Mouse (Mus musculus): ENCODE measurements around the gene Vamp4. TPM values are rescaled to one million over a fixed set of nuclear protein-coding genes. Genes with fewer than 3 reads are reported as not detected.

The Vamp4 gene
- polyA plus RNA-seq, 1 experiment from 2014 or later: 70.6 TPM

DNA sequence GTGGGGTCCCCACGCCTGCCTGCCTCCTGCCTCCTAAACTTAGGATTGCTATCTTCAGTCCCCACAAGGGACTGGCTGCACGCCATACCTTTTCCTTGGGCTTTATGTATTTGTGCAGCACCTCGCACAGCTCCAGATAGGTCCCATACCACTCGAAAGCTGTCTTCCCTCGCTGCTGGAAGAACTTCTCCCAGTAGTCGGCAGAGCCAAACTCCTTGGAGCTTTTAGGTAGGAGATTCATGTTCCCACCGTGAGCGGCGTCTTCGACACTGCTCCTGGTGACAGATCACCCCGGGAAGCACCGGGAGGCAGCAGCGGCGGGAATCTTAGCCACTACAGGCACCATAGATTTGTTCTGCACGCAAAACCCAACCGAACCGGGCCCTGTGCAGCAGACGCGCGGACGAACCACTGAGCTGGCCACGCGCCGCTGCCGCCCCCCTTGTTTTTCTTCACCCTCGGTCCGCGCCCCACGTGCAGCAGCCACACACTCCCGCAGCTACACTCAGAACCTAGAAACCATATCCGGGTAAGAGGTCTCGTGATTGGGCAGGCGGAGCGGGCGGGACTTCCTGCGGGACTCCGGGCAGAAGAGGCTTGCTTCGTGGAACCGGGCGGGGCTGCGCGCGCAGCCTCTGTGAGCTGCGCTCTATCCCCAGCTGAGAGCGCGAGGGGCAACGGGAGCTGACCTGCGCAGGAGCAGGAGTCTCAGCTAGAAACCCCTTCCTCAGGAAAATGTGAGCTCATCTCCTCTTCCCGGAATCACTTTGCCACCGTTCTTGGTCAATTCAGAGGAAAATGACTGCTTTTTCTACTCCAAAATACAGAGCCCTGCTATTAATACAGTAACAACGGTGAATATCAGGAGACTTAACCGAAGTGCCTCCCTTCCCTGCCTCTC, 22.0 kb upstream of the Vamp4 start, which contains the start of gene Mettl13:
Gene Mettl13 (minus strand): TSS at position 536 of the 901 bp plus-strand sequence.
- Histone ChIP-seq H3K4me2 (replicated peaks) (peak within 1 kb of the TSS; percentile 92), H3K4me1 (replicated peaks; ENCODE audit: control insufficient read depth, insufficient read depth, low read length) (peaks cover 17% of the 10 kb centered on the region; the same call in 1 of the 2 replicates), H3K27ac (peak within 1 kb of the TSS; percentile 85), H3K36me3 (replicated peaks; ENCODE audit: control insufficient read depth, insufficient read depth) (peaks cover 31% of the 10 kb centered on the region), H3K9me3 (ENCODE audit: control insufficient read depth, low read length) (no peaks in the 10 kb centered on the region), H3K27me3 (ENCODE audit: control insufficient read depth, insufficient read depth, low read length) (no peaks in the 10 kb centered on the region), H3K4me3 (replicated peaks; ENCODE audit: low read length) (peak within 1 kb of the TSS; percentile 70), H3K9ac (peak within 1 kb of the TSS; percentile 71)
- DNase-seq (ENCODE audit: low spot score) (peak; percentile 95), ATAC-seq (ENCODE audit: low FRiP score) (peak; percentile 99)
- WGBS: under 1% methylated on average over 52 of the region's 52 CpGs

DNA sequence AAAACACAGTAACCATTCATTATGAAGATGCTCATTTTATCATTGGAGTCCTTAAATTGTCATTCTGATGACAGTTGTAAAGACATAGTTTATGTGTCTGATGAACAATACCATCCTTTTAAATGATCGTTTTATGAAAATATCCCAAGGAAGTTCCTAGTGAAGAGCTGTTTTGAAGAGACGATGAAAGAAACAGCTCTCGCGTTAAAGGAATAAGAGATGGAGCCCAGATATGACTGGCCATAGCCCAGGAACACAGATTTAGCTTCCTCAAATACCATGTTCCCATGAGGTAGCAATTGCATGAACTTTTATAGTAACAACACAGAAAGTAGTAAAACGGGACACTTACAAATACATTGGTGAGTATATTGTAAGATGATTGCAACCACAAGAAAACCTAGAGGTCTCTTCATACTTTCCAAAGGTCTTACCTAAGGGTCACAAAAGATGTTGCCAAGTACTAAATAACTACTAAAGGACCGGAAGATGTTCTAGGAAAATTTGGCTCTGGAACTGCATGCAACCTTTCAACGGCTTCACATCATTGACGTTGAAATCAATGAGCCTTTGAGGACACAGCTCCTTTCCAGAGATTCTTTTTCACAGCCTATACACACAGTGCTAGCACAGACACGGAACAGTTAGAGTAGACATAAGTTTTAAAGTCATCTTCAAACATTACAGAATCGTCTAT, 21.2 kb upstream of the Vamp4 start:
- Histone ChIP-seq H3K4me2 (replicated peaks) (peak overlapping the region; percentile 92), H3K27me3 (ENCODE audit: control insufficient read depth, insufficient read depth, low read length) (no peaks in the 10 kb centered on the region), H3K4me1 (replicated peaks; ENCODE audit: control insufficient read depth, insufficient read depth, low read length) (peaks cover 17% of the 10 kb centered on the region; the same call in 1 of the 2 replicates), H3K9me3 (ENCODE audit: control insufficient read depth, low read length) (no peaks in the 10 kb centered on the region), H3K4me3 (replicated peaks; ENCODE audit: low read length) (peak overlapping the region; percentile 70), H3K27ac (peak overlapping the region; percentile 85), H3K9ac (peak overlapping the region; percentile 71), H3K36me3 (replicated peaks; ENCODE audit: control insufficient read depth, insufficient read depth) (peaks cover 24% of the 10 kb centered on the region)
- no peak for DNase-seq (ENCODE audit: low spot score)
- WGBS: 70% methylated on average over 10 of the region's 10 CpGs
- no peak for ATAC-seq (ENCODE audit: low FRiP score)

DNA sequence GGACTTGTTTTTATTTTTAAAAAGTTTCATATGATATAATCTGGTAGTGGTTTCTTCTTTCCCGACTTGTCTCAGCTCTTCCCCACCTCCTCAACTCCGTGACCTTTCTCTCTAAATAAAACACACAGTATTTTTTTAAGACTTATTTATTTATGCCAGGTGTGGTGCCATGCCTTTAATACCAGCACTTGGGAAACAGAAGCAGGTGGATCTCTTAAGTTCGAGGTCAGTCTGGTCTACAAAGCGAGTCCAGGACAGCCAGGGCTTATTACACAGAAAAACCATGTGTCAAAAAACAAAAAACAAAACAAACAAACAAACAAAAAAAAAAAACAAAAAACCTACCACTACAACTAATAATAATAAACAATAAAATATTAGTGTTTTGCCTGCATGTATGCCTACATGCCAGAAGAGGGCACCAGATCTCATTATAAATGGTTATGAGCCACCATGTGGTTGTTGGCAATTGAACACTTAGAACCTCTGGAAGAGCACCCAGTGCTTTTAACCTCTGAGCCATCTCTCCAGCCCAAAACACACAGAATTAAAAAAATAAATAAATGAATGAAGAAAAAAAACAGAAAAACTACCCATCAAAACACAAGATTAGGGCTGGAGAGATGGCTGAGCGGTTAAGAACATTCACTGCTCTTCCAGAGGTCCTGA, 20.6 kb upstream of the Vamp4 start:
- DNase-seq (ENCODE audit: low spot score): peak; percentile 62
- 80% methylated on average over 5 of the region's 5 CpGs for WGBS

DNA sequence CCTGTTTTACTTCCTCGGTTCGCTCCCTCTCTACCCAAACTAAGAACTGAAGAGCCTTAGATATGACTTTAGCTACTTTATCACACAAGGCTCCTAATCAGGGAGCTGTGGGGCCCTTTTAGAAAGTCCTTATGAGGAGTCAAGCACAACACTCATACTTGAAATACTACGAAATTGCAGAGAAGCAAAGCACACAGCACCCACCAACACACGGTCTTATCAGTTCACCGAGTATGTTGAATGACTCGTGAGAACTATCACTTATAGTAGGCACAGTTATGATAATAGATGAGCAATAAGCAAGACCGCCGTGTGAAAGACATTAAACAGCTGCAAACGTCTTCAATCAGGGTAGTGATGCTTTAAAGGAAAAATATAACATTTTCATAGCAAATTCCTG, 17.4 kb upstream of the Vamp4 start:
- H3K36me3 ChIP-seq (replicated peaks; ENCODE audit: control insufficient read depth, insufficient read depth): no peaks in the 10 kb centered on the region
- H3K27ac ChIP-seq: no peak overlapping the region
- 0 out of 2 replicates have a peak, but pooled peaks cover 6% of the 10 kb centered on the region for H3K4me1 ChIP-seq (replicated peaks; ENCODE audit: control insufficient read depth, insufficient read depth, low read length)
- H3K9me3 ChIP-seq (ENCODE audit: control insufficient read depth, low read length): no peaks in the 10 kb centered on the region
- H3K27me3 ChIP-seq (ENCODE audit: control insufficient read depth, insufficient read depth, low read length): no peaks in the 10 kb centered on the region
- no peak overlapping the region for H3K4me2 ChIP-seq (replicated peaks)
- no peak overlapping the region for H3K4me3 ChIP-seq (replicated peaks; ENCODE audit: low read length)
- H3K9ac ChIP-seq: no peak overlapping the region
- DNase-seq (ENCODE audit: low spot score) (no peak), ATAC-seq (ENCODE audit: low FRiP score) (no peak)
- WGBS: 94% methylated on average over 9 of the region's 9 CpGs

More for the DNA sequence above, 20.6 kb upstream of the Vamp4 start:
- Histone ChIP-seq H3K27ac (no peak overlapping the region), H3K27me3 (ENCODE audit: control insufficient read depth, insufficient read depth, low read length) (no peaks in the 10 kb centered on the region), H3K4me2 (replicated peaks) (no peak overlapping the region), H3K4me3 (replicated peaks; ENCODE audit: low read length) (no peak overlapping the region), H3K4me1 (replicated peaks; ENCODE audit: control insufficient read depth, insufficient read depth, low read length) (peaks cover 17% of the 10 kb centered on the region; the same call in 1 of the 2 replicates), H3K9me3 (ENCODE audit: control insufficient read depth, low read length) (no peaks in the 10 kb centered on the region), H3K9ac (no peak overlapping the region), H3K36me3 (replicated peaks; ENCODE audit: control insufficient read depth, insufficient read depth) (peaks cover 17% of the 10 kb centered on the region)
- no peak for ATAC-seq (ENCODE audit: low FRiP score)

DNA sequence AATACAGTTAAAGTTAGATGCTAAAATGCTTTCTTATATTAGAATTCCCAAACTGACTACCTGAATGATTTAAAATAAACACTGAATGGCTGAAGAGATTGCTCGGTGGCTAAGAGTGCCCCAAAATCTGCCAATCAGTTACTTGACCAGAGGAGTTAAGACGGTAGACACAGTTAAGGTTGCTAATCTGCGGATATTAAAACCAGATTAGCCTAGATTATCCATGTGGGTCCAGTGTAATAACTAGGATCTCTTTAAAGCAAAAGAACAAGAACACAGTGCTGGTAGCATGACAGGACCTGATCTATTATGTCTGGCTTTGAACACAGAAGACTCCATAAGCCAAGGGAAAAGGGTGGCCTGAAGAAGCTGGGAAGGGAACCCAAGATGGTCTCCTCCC, 16.1 kb upstream of the Vamp4 start:
- H3K4me3 ChIP-seq (replicated peaks; ENCODE audit: low read length): no peak overlapping the region
- DNase-seq (ENCODE audit: low spot score): no peak
- H3K4me1 ChIP-seq (replicated peaks; ENCODE audit: control insufficient read depth, insufficient read depth, low read length): 0 out of 2 replicates have a peak, but pooled peaks cover under 1% of the 10 kb centered on the region
- ATAC-seq (ENCODE audit: low FRiP score): no peak
- no peaks in the 10 kb centered on the region for H3K36me3 ChIP-seq (replicated peaks; ENCODE audit: control insufficient read depth, insufficient read depth)
- H3K27me3 ChIP-seq (ENCODE audit: control insufficient read depth, insufficient read depth, low read length): no peaks in the 10 kb centered on the region
- no peaks in the 10 kb centered on the region for H3K9me3 ChIP-seq (ENCODE audit: control insufficient read depth, low read length)
- no peak overlapping the region for H3K27ac ChIP-seq
- no peak overlapping the region for H3K9ac ChIP-seq
- WGBS: 89% methylated on average over 3 of the region's 3 CpGs
- no peak overlapping the region for H3K4me2 ChIP-seq (replicated peaks)

DNA sequence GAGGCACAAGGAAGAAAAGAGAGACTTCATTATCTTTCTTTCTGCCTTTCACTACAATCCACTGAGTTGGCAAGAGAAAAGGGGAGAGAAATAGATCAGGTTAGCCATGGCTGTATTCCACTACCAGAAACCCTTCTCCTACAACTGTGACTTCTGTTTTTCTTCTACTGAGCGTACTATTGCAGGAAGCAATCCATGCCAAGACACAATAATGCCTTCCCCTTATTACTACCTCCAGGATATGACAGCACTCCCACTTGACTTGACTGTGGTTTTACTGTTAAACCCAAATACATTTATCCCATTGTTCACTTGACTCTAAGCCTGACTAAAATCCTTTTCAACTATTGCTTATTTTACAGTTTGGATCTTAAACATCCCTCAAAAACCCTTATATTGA, 7.1 kb upstream of the Vamp4 start:
- H3K4me2 ChIP-seq (replicated peaks): no peak overlapping the region
- H3K27ac ChIP-seq: no peak overlapping the region
- H3K36me3 ChIP-seq (replicated peaks; ENCODE audit: control insufficient read depth, insufficient read depth): no peaks in the 10 kb centered on the region
- WGBS: 93% methylated on average over 1 of the region's 1 CpGs
- no peak for ATAC-seq (ENCODE audit: low FRiP score)
- no peak overlapping the region for H3K9ac ChIP-seq
- DNase-seq (ENCODE audit: low spot score): no peak
- no peaks in the 10 kb centered on the region for H3K9me3 ChIP-seq (ENCODE audit: control insufficient read depth, low read length)
- H3K4me1 ChIP-seq (replicated peaks; ENCODE audit: control insufficient read depth, insufficient read depth, low read length): no peaks in the 10 kb centered on the region
- H3K27me3 ChIP-seq (ENCODE audit: control insufficient read depth, insufficient read depth, low read length): no peaks in the 10 kb centered on the region
- no peak overlapping the region for H3K4me3 ChIP-seq (replicated peaks; ENCODE audit: low read length)

DNA sequence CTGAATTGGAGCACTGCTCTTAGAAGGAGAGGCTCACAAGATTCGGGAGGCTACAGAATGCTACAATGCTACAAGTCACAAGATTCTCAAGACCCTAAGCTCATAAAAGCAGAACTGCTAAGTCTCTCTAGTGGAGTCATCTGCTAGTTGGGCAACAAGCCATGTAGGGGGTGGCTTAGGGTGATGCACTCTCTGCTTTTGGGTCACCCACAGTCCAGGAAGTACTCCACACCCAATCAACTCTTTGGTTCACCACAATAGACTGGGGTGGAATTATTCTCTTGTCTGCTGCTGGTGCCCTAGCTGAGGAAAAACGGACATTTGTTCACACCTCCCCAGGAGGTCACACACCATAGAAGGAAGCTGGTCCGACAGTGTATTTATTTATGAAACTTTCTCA, 5.3 kb upstream of the Vamp4 start:
- 53% methylated on average over 3 of the region's 3 CpGs for WGBS
- DNase-seq (ENCODE audit: low spot score) (no peak), ATAC-seq (ENCODE audit: low FRiP score) (no peak)
- H3K4me1 ChIP-seq (replicated peaks; ENCODE audit: control insufficient read depth, insufficient read depth, low read length): peaks cover 7% of the 10 kb centered on the region
- H3K36me3 ChIP-seq (replicated peaks; ENCODE audit: control insufficient read depth, insufficient read depth): no peaks in the 10 kb centered on the region
- H3K4me2 ChIP-seq (replicated peaks): no peak overlapping the region
- no peak overlapping the region for H3K9ac ChIP-seq
- no peaks in the 10 kb centered on the region for H3K9me3 ChIP-seq (ENCODE audit: control insufficient read depth, low read length)
- H3K4me3 ChIP-seq (replicated peaks; ENCODE audit: low read length): no peak overlapping the region
- no peak overlapping the region for H3K27ac ChIP-seq
- no peaks in the 10 kb centered on the region for H3K27me3 ChIP-seq (ENCODE audit: control insufficient read depth, insufficient read depth, low read length)

DNA sequence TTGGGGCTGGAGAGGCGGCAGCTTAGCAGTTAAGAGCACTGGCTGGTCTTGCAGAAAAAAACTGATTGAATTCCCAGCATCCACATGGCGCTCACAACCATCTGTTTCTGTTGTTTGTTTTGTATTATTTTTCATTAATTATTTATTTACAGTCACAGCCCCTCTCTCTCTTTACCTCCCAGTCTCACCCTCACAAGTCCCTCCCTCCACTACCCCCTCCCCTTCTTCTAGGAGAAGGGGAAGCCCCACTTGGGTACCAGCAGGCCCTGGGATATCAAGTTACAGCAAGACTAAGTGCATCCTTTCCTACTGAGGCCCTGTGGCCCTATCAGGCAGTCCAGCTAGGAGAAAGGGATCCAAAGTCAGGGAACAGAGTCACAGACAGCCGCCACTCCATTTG, 3.0 kb upstream of the Vamp4 start:
- Histone ChIP-seq H3K4me2 (replicated peaks) (no peak overlapping the region), H3K9ac (no peak overlapping the region), H3K36me3 (replicated peaks; ENCODE audit: control insufficient read depth, insufficient read depth) (no peaks in the 10 kb centered on the region), H3K4me1 (replicated peaks; ENCODE audit: control insufficient read depth, insufficient read depth, low read length) (peaks cover 14% of the 10 kb centered on the region), H3K4me3 (replicated peaks; ENCODE audit: low read length) (no peak overlapping the region), H3K27ac (no peak overlapping the region), H3K9me3 (ENCODE audit: control insufficient read depth, low read length) (no peaks in the 10 kb centered on the region), H3K27me3 (ENCODE audit: control insufficient read depth, insufficient read depth, low read length) (no peaks in the 10 kb centered on the region)
- WGBS: 53% methylated on average over 3 of the region's 3 CpGs
- DNase-seq (ENCODE audit: low spot score) (no peak), ATAC-seq (ENCODE audit: low FRiP score) (no peak)

Data from hindbrain, embryonic 14.5 days (tissue).